28 mouse cellular contexts compared by ENCODE assay signal in genomic region chr16:7666096-7666495, GRCm38 (mm10).
A peak's percentile ranks its signal among the peaks of the same experiment; 100 is the strongest.
DNase-seq lines count a peak whose midpoint lies in the region; ATAC-seq and TF ChIP-seq lines count a peak whose summit lies in the region.
"Had no signal": no experiment of that assay in that cellular context is flagged by ENCODE, and none has a peak within 500 bp of the region (broad histone marks: within the 10 kb centered on the region; RNA-seq: fewer than 3 reads in every experiment).

No protein-coding gene starts in this region.

- H3K4me3 ChIP-seq in hindbrain, embryonic 10.5 days: no peak overlapping the region
- H3K4me3 ChIP-seq in hindbrain, postnatal 0 days (ENCODE audit: low read length): no peak overlapping the region
- no peak overlapping the region for H3K4me3 ChIP-seq in limb, embryonic 13.5 days
- H3K4me3 ChIP-seq in limb, embryonic 10.5 days: no peak overlapping the region
- H3K4me3 ChIP-seq in embryonic facial prominence, embryonic 10.5 days: no peak overlapping the region
- no peak overlapping the region for H3K4me3 ChIP-seq in embryonic facial prominence, embryonic 14.5 days (ENCODE audit: low read depth, low read length)
- H3K4me3 ChIP-seq: forebrain, embryonic 10.5 days; forebrain, embryonic 15.5 days; heart, embryonic 12.5 days; hindbrain, embryonic 13.5 days; layer of hippocampus, adult 2 months; left cerebral cortex, adult 2 months; limb, embryonic 15.5 days; liver, embryonic 13.5 days; midbrain, embryonic 15.5 days had no signal

- peaks cover 7% of the 10 kb centered on the region for H3K9me3 ChIP-seq in hindbrain, embryonic 10.5 days
- no peaks in the 10 kb centered on the region for H3K9me3 ChIP-seq in hindbrain, postnatal 0 days (ENCODE audit: low read length)
- peaks cover 4% of the 10 kb centered on the region for H3K9me3 ChIP-seq in limb, embryonic 13.5 days
- no peaks in the 10 kb centered on the region for H3K9me3 ChIP-seq in limb, embryonic 10.5 days (replicated peaks)
- 0 out of 2 replicates have a peak, but pooled peaks cover 4% of the 10 kb centered on the region for H3K9me3 ChIP-seq in embryonic facial prominence, embryonic 10.5 days
- H3K9me3 ChIP-seq in embryonic facial prominence, embryonic 14.5 days (ENCODE audit: control insufficient read depth, low read length): 0 out of 2 replicates have a peak, but pooled peaks cover 6% of the 10 kb centered on the region
- H3K9me3 ChIP-seq: forebrain, embryonic 15.5 days; hindbrain, embryonic 13.5 days; limb, embryonic 15.5 days; liver, embryonic 13.5 days; midbrain, embryonic 15.5 days had no signal

- H3K36me3 ChIP-seq in hindbrain, embryonic 10.5 days: no peaks in the 10 kb centered on the region
- H3K36me3 ChIP-seq in hindbrain, postnatal 0 days (ENCODE audit: insufficient read depth, low read length): no peaks in the 10 kb centered on the region
- no peaks in the 10 kb centered on the region for H3K36me3 ChIP-seq in limb, embryonic 13.5 days
- H3K36me3 ChIP-seq in limb, embryonic 10.5 days: no peaks in the 10 kb centered on the region
- no peaks in the 10 kb centered on the region for H3K36me3 ChIP-seq in embryonic facial prominence, embryonic 10.5 days (replicated peaks)
- H3K36me3 ChIP-seq in embryonic facial prominence, embryonic 14.5 days (ENCODE audit: control insufficient read depth, insufficient read depth, low read length): no peaks in the 10 kb centered on the region
- H3K36me3 ChIP-seq: forebrain, embryonic 10.5 days; forebrain, embryonic 15.5 days; heart, embryonic 12.5 days; hindbrain, embryonic 13.5 days; limb, embryonic 15.5 days; liver, embryonic 13.5 days; midbrain, embryonic 15.5 days had no signal

- no peak for TF ChIP-seq CTCF in hindbrain, postnatal 0 days (IDR thresholded peaks at IDR 0.05; ENCODE audit: low read depth)

- H3K27ac ChIP-seq in hindbrain, embryonic 10.5 days: 0 out of 2 replicates have a peak overlapping the region, but pooled peaks have one; percentile 35
- H3K27ac ChIP-seq in hindbrain, postnatal 0 days: no peak overlapping the region
- no peak overlapping the region for H3K27ac ChIP-seq in limb, embryonic 13.5 days
- H3K27ac ChIP-seq in limb, embryonic 10.5 days: no peak overlapping the region
- H3K27ac ChIP-seq in embryonic facial prominence, embryonic 10.5 days (replicated peaks): peak overlapping the region; percentile 11; the same call in 1 of the 2 replicates
- H3K27ac ChIP-seq in embryonic facial prominence, embryonic 14.5 days (replicated peaks; ENCODE audit: low read depth, low read length): no peak overlapping the region; the same call in 1 of the 2 replicates
- H3K27ac ChIP-seq: forebrain, embryonic 10.5 days; forebrain, embryonic 15.5 days; hindbrain, embryonic 13.5 days; layer of hippocampus, adult 2 months; left cerebral cortex, adult 2 months; limb, embryonic 15.5 days; liver, embryonic 13.5 days; midbrain, embryonic 15.5 days; stomach, postnatal 0 days had no signal

- no peaks in the 10 kb centered on the region for H3K27me3 ChIP-seq in hindbrain, embryonic 10.5 days (ENCODE audit: insufficient read depth, poor library complexity, severe bottlenecking)
- H3K27me3 ChIP-seq in hindbrain, postnatal 0 days (ENCODE audit: insufficient read depth, low read length): no peaks in the 10 kb centered on the region
- no peaks in the 10 kb centered on the region for H3K27me3 ChIP-seq in limb, embryonic 13.5 days
- H3K27me3 ChIP-seq in limb, embryonic 10.5 days (ENCODE audit: low read depth, poor library complexity, severe bottlenecking): no peaks in the 10 kb centered on the region
- no peaks in the 10 kb centered on the region for H3K27me3 ChIP-seq in embryonic facial prominence, embryonic 10.5 days (replicated peaks; ENCODE audit: low read depth, poor library complexity, severe bottlenecking)
- no peaks in the 10 kb centered on the region for H3K27me3 ChIP-seq in embryonic facial prominence, embryonic 14.5 days (replicated peaks; ENCODE audit: control insufficient read depth, insufficient read depth, low read length)
- H3K27me3 ChIP-seq: forebrain, embryonic 15.5 days; heart, embryonic 12.5 days; hindbrain, embryonic 13.5 days; limb, embryonic 15.5 days; liver, embryonic 13.5 days; midbrain, embryonic 15.5 days had no signal

- H3K9ac ChIP-seq in hindbrain, postnatal 0 days (replicated peaks; ENCODE audit: low read length): no peak overlapping the region
- H3K9ac ChIP-seq in limb, embryonic 13.5 days: no peak overlapping the region
- H3K9ac ChIP-seq in embryonic facial prominence, embryonic 14.5 days (ENCODE audit: low read depth, low read length): no peak overlapping the region
- H3K9ac ChIP-seq: forebrain, embryonic 15.5 days; heart, embryonic 12.5 days; hindbrain, embryonic 13.5 days; limb, embryonic 15.5 days; liver, embryonic 13.5 days; midbrain, embryonic 15.5 days had no signal

- no peak overlapping the region for H3K4me2 ChIP-seq in hindbrain, postnatal 0 days (ENCODE audit: low read depth, low read length)
- H3K4me2 ChIP-seq in limb, embryonic 13.5 days (replicated peaks): no peak overlapping the region
- no peak overlapping the region for H3K4me2 ChIP-seq in embryonic facial prominence, embryonic 14.5 days (ENCODE audit: low read depth, low read length)
- H3K4me2 ChIP-seq: forebrain, embryonic 15.5 days; heart, embryonic 12.5 days; hindbrain, embryonic 13.5 days; limb, embryonic 15.5 days; liver, embryonic 13.5 days; midbrain, embryonic 15.5 days had no signal

- peaks cover 3% of the 10 kb centered on the region; the same call in 1 of the 2 replicates for H3K4me1 ChIP-seq in hindbrain, embryonic 10.5 days (replicated peaks)
- no peaks in the 10 kb centered on the region for H3K4me1 ChIP-seq in hindbrain, postnatal 0 days (ENCODE audit: insufficient read depth, low read length)
- H3K4me1 ChIP-seq in limb, embryonic 13.5 days: no peaks in the 10 kb centered on the region
- no peaks in the 10 kb centered on the region for H3K4me1 ChIP-seq in limb, embryonic 10.5 days
- H3K4me1 ChIP-seq in embryonic facial prominence, embryonic 10.5 days: no peaks in the 10 kb centered on the region
- H3K4me1 ChIP-seq in embryonic facial prominence, embryonic 14.5 days (ENCODE audit: control insufficient read depth, insufficient read depth, low read length): no peaks in the 10 kb centered on the region
- H3K4me1 ChIP-seq: forebrain, embryonic 10.5 days; forebrain, embryonic 15.5 days; heart, embryonic 12.5 days; hindbrain, embryonic 13.5 days; limb, embryonic 15.5 days; liver, embryonic 13.5 days had no signal

- no peak for ATAC-seq in hindbrain, postnatal 0 days
- ATAC-seq in limb, embryonic 13.5 days (ENCODE audit: low FRiP score, low read depth): 0 out of 2 replicates have a peak, but pooled peaks have one; percentile 11
- no peak for ATAC-seq in embryonic facial prominence, embryonic 14.5 days (ENCODE audit: low read depth)
- ATAC-seq: CD4-positive, CD25-positive, alpha-beta regulatory T cell, adult 4 months; forebrain, embryonic 15.5 days; intestine, postnatal 0 days; midbrain, embryonic 15.5 days had no signal

- DNase-seq in hindbrain, embryonic 10.5 days (ENCODE audit: low spot score): no peak
- no peak for DNase-seq in hindbrain, postnatal 0 days (ENCODE audit: low spot score)
- DNase-seq in limb, embryonic 10.5 days (ENCODE audit: low spot score): no peak
- DNase-seq in embryonic facial prominence, embryonic 10.5 days (ENCODE audit: low spot score): no peak
- peak; percentile 61 for DNase-seq in embryonic facial prominence, embryonic 14.5 days (ENCODE audit: low spot score)
- DNase-seq in right cerebral cortex, postnatal 25 days: no peak
- DNase-seq: adrenal gland, postnatal 14 days; cerebellum, adult 11-12 months; cerebellum, postnatal 14 days; gastrocnemius, postnatal 25 days; heart, adult 11 months; kidney, postnatal 14 days; liver, embryonic 13.5 days; lung, adult 18-20 months; lung, postnatal 10 days; thymus, adult 18-20 months had no signal

- WGBS in hindbrain, embryonic 10.5 days: 30% methylated on average over 2 of the region's 2 CpGs
- 36% methylated on average over 2 of the region's 2 CpGs for WGBS in hindbrain, postnatal 0 days
- WGBS in limb, embryonic 13.5 days: 46% methylated on average over 2 of the region's 2 CpGs
- WGBS in limb, embryonic 10.5 days: 67% methylated on average over 2 of the region's 2 CpGs
- WGBS in embryonic facial prominence, embryonic 10.5 days: 49% methylated on average over 2 of the region's 2 CpGs
- WGBS in embryonic facial prominence, embryonic 14.5 days: 18% methylated on average over 2 of the region's 2 CpGs

Comparison
In these comparisons a context has a peak if more than half of its experiments do, and no peak if none do; other contexts are left out.
1. H3K27ac ChIP-seq: peak in hindbrain, embryonic 10.5 days (single experiment) and embryonic facial prominence, embryonic 10.5 days (single experiment); none in hindbrain, postnatal 0 days (single experiment), limb, embryonic 13.5 days (single experiment), limb, embryonic 10.5 days (single experiment) and embryonic facial prominence, embryonic 14.5 days (single experiment).